8 mouse cellular contexts compared by ENCODE assay signal in genomic region chr14:76622634-76623291, GRCm38 (mm10).
A peak's percentile ranks its signal among the peaks of the same experiment; 100 is the strongest.
DNase-seq lines count a peak whose midpoint lies in the region; ATAC-seq lines count a peak whose summit lies in the region.

No protein-coding gene starts in this region.

- H3K4me1 ChIP-seq in heart, embryonic 11.5 days (ENCODE audit: control insufficient read depth, insufficient read depth, low read length): peaks cover 41% of the 10 kb centered on the region
- peaks cover 44% of the 10 kb centered on the region for H3K4me1 ChIP-seq in kidney, embryonic 16.5 days (ENCODE audit: insufficient read depth, low read length)
- H3K4me1 ChIP-seq in midbrain, embryonic 12.5 days: peaks cover 48% of the 10 kb centered on the region

- DNase-seq in left cerebral cortex, postnatal 4 days: peak; percentile 36
- no peak for DNase-seq in left cerebral cortex, adult 8-10 months (ENCODE audit: low spot score in 2 of 2)
- no peak for DNase-seq in urinary bladder, postnatal 14 days (ENCODE audit: low spot score)
- DNase-seq in left cerebral cortex, adult 18-20 months (ENCODE audit: low spot score in 2 of 2): no peak

- no peak overlapping the region for H3K4me3 ChIP-seq in heart, embryonic 11.5 days (ENCODE audit: low read depth, low read length)
- H3K4me3 ChIP-seq in kidney, embryonic 16.5 days (ENCODE audit: low read length): no peak overlapping the region
- H3K4me3 ChIP-seq in midbrain, embryonic 12.5 days: no peak overlapping the region

- no peaks in the 10 kb centered on the region for H3K27me3 ChIP-seq in heart, embryonic 11.5 days (ENCODE audit: control insufficient read depth, insufficient read depth, low read length)
- H3K27me3 ChIP-seq in kidney, embryonic 16.5 days (ENCODE audit: insufficient read depth, low read length): no peaks in the 10 kb centered on the region
- H3K27me3 ChIP-seq in midbrain, embryonic 12.5 days: peaks cover 3% of the 10 kb centered on the region; the same call in 1 of the 2 replicates

- H3K36me3 ChIP-seq in heart, embryonic 11.5 days (ENCODE audit: control insufficient read depth, insufficient read depth, low read length): no peaks in the 10 kb centered on the region
- H3K36me3 ChIP-seq in kidney, embryonic 16.5 days (ENCODE audit: insufficient read depth, low read length): no peaks in the 10 kb centered on the region
- no peaks in the 10 kb centered on the region for H3K36me3 ChIP-seq in midbrain, embryonic 12.5 days

- H3K9ac ChIP-seq in heart, embryonic 11.5 days (ENCODE audit: low read depth, low read length): peak overlapping the region; percentile 64
- H3K9ac ChIP-seq in kidney, embryonic 16.5 days (replicated peaks; ENCODE audit: low read length): peak overlapping the region; percentile 50; the same call in 1 of the 2 replicates
- H3K9ac ChIP-seq in midbrain, embryonic 12.5 days (replicated peaks): no peak overlapping the region; the same call in 1 of the 2 replicates

- 0 out of 2 replicates have a peak, but pooled peaks have one; percentile 16 for ATAC-seq in heart, embryonic 11.5 days (replicated peaks; ENCODE audit: insufficient number of reproducible peaks, low FRiP score, low TSS enrichment)
- ATAC-seq in kidney, embryonic 16.5 days (ENCODE audit: low FRiP score, low TSS enrichment): peak; percentile 77
- ATAC-seq in midbrain, embryonic 12.5 days (ENCODE audit: low FRiP score, low read depth): peak; percentile 21; the same call in 1 of the 2 replicates
- no peak for ATAC-seq in frontal cortex, adult (ENCODE audit: low TSS enrichment)

- intact Hi-C loops in left cerebral cortex, postnatal 4 days (cut with DNase I): loop anchor here (10.0 kb wide), 1 partner anchor 118 kb away; no protein-coding TSS in a partner anchor

- H3K4me2 ChIP-seq in heart, embryonic 11.5 days: peak overlapping the region; percentile 49
- H3K4me2 ChIP-seq in kidney, embryonic 16.5 days (replicated peaks; ENCODE audit: low read depth, low read length): peak overlapping the region; percentile 43
- peak overlapping the region; percentile 26 for H3K4me2 ChIP-seq in midbrain, embryonic 12.5 days (replicated peaks)

- whole genome bisulfite sequencing in heart, embryonic 11.5 days (ENCODE audit: insufficient replicate concordance): 10% methylated on average over 11 of the region's 11 CpGs
- 1% methylated on average over 11 of the region's 11 CpGs for WGBS in kidney, embryonic 16.5 days
- WGBS in midbrain, embryonic 12.5 days: 5% methylated on average over 11 of the region's 11 CpGs

- no peaks in the 10 kb centered on the region for H3K9me3 ChIP-seq in heart, embryonic 11.5 days (replicated peaks; ENCODE audit: control insufficient read depth, low read length)
- no peaks in the 10 kb centered on the region for H3K9me3 ChIP-seq in kidney, embryonic 16.5 days (ENCODE audit: low read length)
- no peaks in the 10 kb centered on the region for H3K9me3 ChIP-seq in midbrain, embryonic 12.5 days

- H3K27ac ChIP-seq in heart, embryonic 11.5 days (ENCODE audit: low read depth, low read length): peak overlapping the region; percentile 83
- H3K27ac ChIP-seq in kidney, embryonic 16.5 days (ENCODE audit: low read length): peak overlapping the region; percentile 92
- H3K27ac ChIP-seq in midbrain, embryonic 12.5 days (replicated peaks): peak overlapping the region; percentile 44
